Mouse (Mus musculus) E14TG2a.4 (cell line): ENCODE measurements at regions not wholly inside any gene's neighbourhood (a gene's known extent, or its start where the extent isn't known, plus 50 kb on each side); places are given as distances from the start of the nearest gene placed in this dataset.

Experiments used
- CTCF ChIP-seq: conservative IDR thresholded peaks from 2 replicates; pipeline ENCODE4 v1.5.1; 2014; ENCODE audit warnings: low read length
- NANOG ChIP-seq: IDR thresholded peaks from 2 replicates; pipeline ENCODE4 v1.6.1; 2014; ENCODE audit warnings: borderline replicate concordance, low read length, mixed read lengths

- TF ChIP-seq CTCF, result no peak
- no peak for TF ChIP-seq NANOG
These were observed 82.3 kb downstream of the Fam168b start for GRCm38 (mm10) chr1:34760547-34760946.
